Mouse (Mus musculus): ENCODE results near the gene Mup10.
"Not testable (repeated sequence)": the region's sequence is repeated elsewhere in the genome, so short reads cannot be mapped to it uniquely, and the experiment has no call there.

The Mup10 gene

GRCm38 (mm10) chr4:60582099-60582498 lies at the start of gene Mup10:
Gene Mup10, minus strand, starts transcription at chr4:60582199.
- not testable (repeated sequence) for DNase-seq (ENCODE audit: low read depth, low spot score)
